Mouse (Mus musculus): ENCODE results near the gene Tceal1. TPM values are rescaled to one million over a fixed set of nuclear protein-coding genes. Genes with fewer than 3 reads are reported as not detected.
"Not testable (repeated sequence)": the region's sequence is repeated elsewhere in the genome, so short reads cannot be mapped to it uniquely, and the experiment has no call there.

The Tceal1 gene
- polyA plus RNA-seq (2012; rRNA removed), result 1.0 and 2.2 TPM in 2 replicates

- 34% methylated on average over 15 of the region's 15 CpGs for WGBS
- H3K4me1 ChIP-seq (ENCODE audit: control insufficient read depth, insufficient read depth, low read length), result peaks cover 3% of the 10 kb centered on the region; the same call in 1 of the 2 replicates
- H3K4me3 ChIP-seq (replicated peaks; ENCODE audit: extremely low read depth, low read depth, low read length), result peak within 1 kb of the TSS; percentile 75
- peak; percentile 51 for DNase-seq
- no peak for TF ChIP-seq CTCF (IDR thresholded peaks at IDR 0.05; ENCODE audit: insufficient read depth, low read length)
- TF ChIP-seq POLR2A (IDR thresholded peaks at IDR 0.05; ENCODE audit: borderline replicate concordance, extremely low read depth, low read depth, low read length), result peak; percentile 60; the same call in 1 of the 2 replicates
These were observed at the start of gene Tceal1 for GRCm38 (mm10) chrX:136707446-136708167. TSS of gene Tceal1 (plus strand) at chrX:136707982.

GRCm38 (mm10) chrX:136666281-136666706 is 41.5 kb upstream of the Tceal1 start:
- no peak for DNase-seq
- Histone ChIP-seq H3K4me3 (replicated peaks; ENCODE audit: extremely low read depth, low read depth, low read length) (peak overlapping the region; percentile 32), H3K4me1 (ENCODE audit: control insufficient read depth, insufficient read depth, low read length) (no peaks in the 10 kb centered on the region)
- 47% methylated on average over 20 of the region's 20 CpGs for WGBS
- TF ChIP-seq CTCF (IDR thresholded peaks at IDR 0.05; ENCODE audit: insufficient read depth, low read length) (no peak), POLR2A (IDR thresholded peaks at IDR 0.05; ENCODE audit: borderline replicate concordance, extremely low read depth, low read depth, low read length) (no peak)

- H3K4me1 ChIP-seq (ENCODE audit: control insufficient read depth, insufficient read depth, low read length); DNase-seq; H3K4me3 ChIP-seq (replicated peaks; ENCODE audit: extremely low read depth, low read depth, low read length): not testable (repeated sequence)
- 28% methylated on average over 24 of the region's 24 CpGs for WGBS
These were observed 40.9 kb upstream of the Tceal1 start for GRCm38 (mm10) chrX:136666762-136667464.

- DNase-seq, result no peak
- Histone ChIP-seq H3K4me3 (replicated peaks; ENCODE audit: extremely low read depth, low read depth, low read length) (no peak overlapping the region), H3K4me1 (ENCODE audit: control insufficient read depth, insufficient read depth, low read length) (no peaks in the 10 kb centered on the region)
- TF ChIP-seq CTCF (IDR thresholded peaks at IDR 0.05; ENCODE audit: insufficient read depth, low read length), result no peak
- TF ChIP-seq POLR2A (IDR thresholded peaks at IDR 0.05; ENCODE audit: borderline replicate concordance, extremely low read depth, low read depth, low read length), result no peak
- 62% methylated on average over 2 of the region's 2 CpGs for WGBS
These were observed 39.0 kb upstream of the Tceal1 start for GRCm38 (mm10) chrX:136668794-136669193.

DNA sequence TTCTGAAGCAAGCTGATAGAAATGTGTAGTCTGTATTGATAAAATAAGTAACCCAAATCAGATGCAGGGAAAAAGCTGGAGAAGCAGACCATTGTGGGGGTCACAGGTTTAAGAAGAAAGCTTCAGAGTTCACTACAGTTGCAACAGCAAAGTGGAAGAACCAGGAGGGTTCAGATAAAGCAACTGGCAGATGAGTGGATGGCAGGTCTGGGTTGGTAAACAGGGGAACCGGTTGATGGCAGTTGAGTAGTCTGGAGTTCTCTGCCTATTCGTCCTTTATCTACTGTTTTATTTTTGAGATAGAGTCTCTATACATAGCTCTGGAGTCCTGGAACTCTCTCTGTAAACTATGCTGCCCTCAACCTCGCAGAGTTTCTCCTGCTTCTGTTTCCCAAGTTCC is 26.8 kb upstream of the Tceal1 start:
- no peaks in the 10 kb centered on the region for H3K4me1 ChIP-seq (ENCODE audit: control insufficient read depth, insufficient read depth, low read length)
- 44% methylated on average over 3 of the region's 3 CpGs for WGBS
- no peak overlapping the region for H3K4me3 ChIP-seq (replicated peaks; ENCODE audit: extremely low read depth, low read depth, low read length)
- DNase-seq, result no peak
- no peak for TF ChIP-seq CTCF (IDR thresholded peaks at IDR 0.05; ENCODE audit: insufficient read depth, low read length)
- TF ChIP-seq POLR2A (IDR thresholded peaks at IDR 0.05; ENCODE audit: borderline replicate concordance, extremely low read depth, low read depth, low read length), result no peak

DNA sequence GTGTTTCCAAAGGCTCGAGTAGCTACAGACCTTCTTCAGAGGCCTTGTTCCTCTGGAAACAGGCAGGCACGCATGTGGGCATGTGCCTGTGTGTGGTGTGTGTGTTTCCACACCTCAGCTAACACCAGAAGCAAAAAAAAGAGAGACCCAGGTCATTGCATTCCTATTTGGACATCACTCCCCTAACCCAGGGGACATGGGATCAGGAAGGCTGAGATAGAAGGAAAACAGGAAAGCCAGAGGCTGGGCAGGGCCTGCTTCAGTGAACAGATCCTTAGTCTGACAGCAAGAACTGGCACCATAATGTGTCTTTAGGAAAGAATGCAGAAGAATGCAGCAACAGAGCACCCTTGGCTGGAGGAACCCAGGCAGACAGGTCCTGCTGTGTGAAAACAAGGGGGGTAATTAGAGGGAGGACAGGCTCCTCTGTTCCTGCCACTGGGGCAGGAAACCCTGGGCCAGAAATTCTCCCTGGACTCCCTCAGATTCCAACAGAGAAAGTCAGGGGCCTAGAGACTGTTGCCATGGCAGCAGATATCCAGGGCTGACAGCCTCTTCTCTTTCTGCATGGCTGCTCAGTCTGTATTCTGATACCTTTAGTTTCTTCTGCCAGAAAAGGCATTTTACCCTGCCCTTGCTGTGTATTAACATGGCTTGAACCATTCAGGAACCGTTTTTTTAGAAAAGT is 16.0 kb upstream of the Tceal1 start:
- DNase-seq; H3K4me3 ChIP-seq (replicated peaks; ENCODE audit: extremely low read depth, low read depth, low read length); H3K4me1 ChIP-seq (ENCODE audit: control insufficient read depth, insufficient read depth, low read length): not testable (repeated sequence)
- WGBS, result 53% methylated on average over 3 of the region's 3 CpGs

GRCm38 (mm10) chrX:136692294-136692675 is 15.5 kb upstream of the Tceal1 start:
- no peak for DNase-seq
- no peak for TF ChIP-seq POLR2A (IDR thresholded peaks at IDR 0.05; ENCODE audit: borderline replicate concordance, extremely low read depth, low read depth, low read length)
- no peak for TF ChIP-seq CTCF (IDR thresholded peaks at IDR 0.05; ENCODE audit: insufficient read depth, low read length)
- WGBS, result 86% methylated on average over 4 of the region's 4 CpGs
- Histone ChIP-seq H3K4me3 (replicated peaks; ENCODE audit: extremely low read depth, low read depth, low read length) (no peak overlapping the region), H3K4me1 (ENCODE audit: control insufficient read depth, insufficient read depth, low read length) (no peaks in the 10 kb centered on the region)

GRCm38 (mm10) chrX:136693196-136693595 is 14.6 kb upstream of the Tceal1 start:
- 82% methylated on average over 5 of the region's 5 CpGs for WGBS
- no peak overlapping the region for H3K4me3 ChIP-seq (replicated peaks; ENCODE audit: extremely low read depth, low read depth, low read length)
- TF ChIP-seq POLR2A (IDR thresholded peaks at IDR 0.05; ENCODE audit: borderline replicate concordance, extremely low read depth, low read depth, low read length) (no peak), CTCF (IDR thresholded peaks at IDR 0.05; ENCODE audit: insufficient read depth, low read length) (no peak)
- no peak for DNase-seq
- H3K4me1 ChIP-seq (ENCODE audit: control insufficient read depth, insufficient read depth, low read length), result no peaks in the 10 kb centered on the region

DNA sequence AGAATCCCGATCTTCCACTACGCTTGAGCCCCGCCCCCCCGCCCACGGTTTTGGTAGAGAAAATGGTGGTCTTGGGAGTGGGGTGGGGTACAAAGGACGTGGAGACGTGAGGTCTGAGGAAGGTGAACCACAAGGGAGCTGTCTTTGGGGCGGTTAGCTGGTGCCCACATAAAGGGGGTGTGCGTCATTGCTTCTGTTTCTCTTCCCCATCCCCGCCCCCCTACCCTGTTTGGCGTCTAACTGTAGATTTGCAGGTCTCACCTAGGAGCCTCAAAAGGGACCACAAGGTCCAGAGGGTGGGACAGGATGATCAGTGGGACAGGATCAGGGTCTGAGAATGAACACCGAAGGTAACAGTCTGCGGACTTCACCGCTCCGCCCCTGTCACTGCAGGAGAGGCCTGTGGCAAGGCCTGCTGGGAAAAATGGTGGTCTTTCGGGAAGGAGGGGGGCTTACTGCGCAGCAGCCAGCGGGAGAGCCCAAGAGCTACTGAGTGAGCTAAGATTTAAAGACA is 443 bp downstream of the Tceal1 start:
- peak overlapping the region; percentile 75 for H3K4me3 ChIP-seq (replicated peaks; ENCODE audit: extremely low read depth, low read depth, low read length)
- no peak for TF ChIP-seq POLR2A (IDR thresholded peaks at IDR 0.05; ENCODE audit: borderline replicate concordance, extremely low read depth, low read depth, low read length)
- no peak for TF ChIP-seq CTCF (IDR thresholded peaks at IDR 0.05; ENCODE audit: insufficient read depth, low read length)
- peak; percentile 39 for DNase-seq
- H3K4me1 ChIP-seq (ENCODE audit: control insufficient read depth, insufficient read depth, low read length), result peaks cover 3% of the 10 kb centered on the region; the same call in 1 of the 2 replicates
- WGBS, result 24% methylated on average over 18 of the region's 18 CpGs
